Mouse (Mus musculus) forebrain, embryonic 10.5 days (tissue): ENCODE results near the gene Habp4. TPM values are rescaled to one million over a fixed set of nuclear protein-coding genes. Genes with fewer than 3 reads are reported as not detected.

Source experiments
- DNase-seq: peaks from one replicate; pipeline ENCODE4 v3.0.0-alpha.2; 2017; ENCODE audit warnings: low spot score; ENCODE audit errors: extremely low spot score
- H3K27ac ChIP-seq: fragments of 300-500 bp; sonication (generic); 2 replicates; pipeline ENCODE4 v1.5.1; 2016; ENCODE audit warnings: mild to moderate bottlenecking
- H3K27me3 ChIP-seq: fragments of 300-500 bp; sonication (generic); 2 replicates; pipeline ENCODE4 v1.6.1; 2016; ENCODE audit warnings: mild to moderate bottlenecking; ENCODE audit not compliant: poor library complexity, severe bottlenecking
- H3K36me3 ChIP-seq: fragments of 300-500 bp; sonication (generic); replicated peaks from 2 replicates; pipeline ENCODE4 v1.6.1; 2016; ENCODE audit warnings: mild to moderate bottlenecking, moderate library complexity
- H3K4me1 ChIP-seq: fragments of 300-500 bp; sonication (generic); 2 replicates; pipeline ENCODE4 v1.6.1; 2016
- H3K4me3 ChIP-seq: fragments of 300-500 bp; sonication (generic); 2 replicates; pipeline ENCODE4 v1.5.1; 2016; ENCODE audit warnings: mild to moderate bottlenecking, moderate library complexity
- H3K9me3 ChIP-seq: fragments of 300-500 bp; sonication (generic); 2 replicates; pipeline ENCODE4 v1.6.1; 2016; ENCODE audit warnings: mild to moderate bottlenecking, moderate library complexity
- WGBS: fragments of 180-500 bp; shearing (Covaris S2); methylation state at CpG from one replicate; pipeline ENCODE4 v1.1.7; 2016; 5-methylcytosine and 5-hydroxymethylcytosine counted together
- polyA plus RNA-seq: library from polyadenylated mRNA; unstranded; fragments of >200 nt; fragmentation: Nextera tagmentation; extraction: Ambion mirVana; gene quantifications from 2 replicates; pipeline ENCODE4 v1.2.1, GENCODE M21; 2016

Gene Habp4
- 13.7 and 16.3 TPM in 2 replicates for polyA plus RNA-seq

DNA sequence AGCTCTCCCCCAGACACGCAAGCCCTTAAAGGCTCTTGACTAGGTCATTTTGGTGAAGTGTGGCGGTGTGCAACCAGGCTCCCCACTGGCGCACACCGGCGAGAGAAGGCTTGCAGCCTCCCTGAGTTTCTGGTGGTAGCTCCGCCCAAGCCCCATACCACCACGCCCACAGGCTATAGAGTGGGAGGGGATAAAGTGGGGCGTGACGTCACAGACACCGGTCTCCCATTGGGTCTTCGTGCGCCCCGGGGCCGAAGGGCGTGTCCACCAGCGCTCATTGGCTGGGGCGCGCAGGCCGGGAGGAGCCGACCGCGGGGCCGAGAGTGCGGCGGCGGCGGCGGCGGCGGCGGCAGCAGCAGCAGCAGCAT, at the start of gene Habp4:
Habp4 (plus strand) TSS at position 277 of the 368 bp plus-strand sequence.
- DNase-seq: peak; percentile 96
- peak within 1 kb of the TSS; percentile 87 for H3K27ac ChIP-seq
- no peaks in the 10 kb centered on the region for H3K9me3 ChIP-seq
- WGBS: under 1% methylated on average over 29 of the region's 31 CpGs
- H3K4me1 ChIP-seq: peaks cover 23% of the 10 kb centered on the region
- no peaks in the 10 kb centered on the region for H3K36me3 ChIP-seq
- peak within 1 kb of the TSS; percentile 84 for H3K4me3 ChIP-seq
- H3K27me3 ChIP-seq: peaks cover 39% of the 10 kb centered on the region

DNA sequence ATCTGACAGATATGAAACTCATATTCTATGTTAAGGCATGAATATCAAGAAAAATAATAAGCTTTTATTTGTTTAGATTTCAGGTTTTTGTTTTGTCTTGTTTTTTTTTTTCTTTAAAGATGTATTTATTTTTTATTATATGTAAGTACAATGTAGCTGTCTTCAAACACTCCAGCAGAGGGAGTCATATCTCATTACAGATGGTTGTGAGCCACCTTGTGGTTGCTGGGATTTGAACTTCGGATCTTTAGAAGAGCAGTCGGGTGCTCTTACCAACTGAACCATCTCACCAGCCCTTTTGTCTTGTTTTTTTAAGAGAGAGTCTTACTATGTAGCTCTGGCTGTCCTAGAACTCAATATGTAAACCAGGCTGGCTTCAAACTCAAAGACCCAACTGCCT, 44.2 kb upstream of the Habp4 start:
- DNase-seq: no peak
- 59% methylated on average over 2 of the region's 2 CpGs for WGBS
- Histone ChIP-seq H3K4me3 (no peak overlapping the region), H3K36me3 (no peaks in the 10 kb centered on the region), H3K27ac (no peak overlapping the region), H3K4me1 (no peaks in the 10 kb centered on the region), H3K27me3 (no peaks in the 10 kb centered on the region), H3K9me3 (no peaks in the 10 kb centered on the region)

DNA sequence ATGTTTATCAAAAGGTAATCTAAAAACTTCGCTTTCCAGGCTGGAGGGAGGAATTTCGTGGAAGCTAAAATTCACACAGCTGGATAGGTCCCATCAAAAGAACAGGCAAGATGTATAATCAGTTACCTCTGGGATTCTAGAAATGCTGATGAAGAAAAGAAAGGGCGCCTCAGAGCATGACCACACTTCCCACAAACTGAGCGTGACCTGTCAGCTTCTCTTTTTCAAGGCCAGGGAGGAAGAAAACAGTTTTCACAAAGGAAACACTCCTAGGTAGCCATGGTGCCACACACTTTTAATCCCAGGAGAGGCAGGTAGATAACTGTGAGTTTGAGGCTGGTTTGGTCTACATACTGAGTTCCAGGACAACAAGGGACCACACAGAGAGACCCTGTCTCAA, 40.9 kb upstream of the Habp4 start:
- Histone ChIP-seq H3K36me3 (no peaks in the 10 kb centered on the region), H3K27me3 (no peaks in the 10 kb centered on the region), H3K4me3 (no peak overlapping the region), H3K27ac (no peak overlapping the region), H3K9me3 (peaks cover 4% of the 10 kb centered on the region; the same call in 1 of the 2 replicates), H3K4me1 (peaks cover 3% of the 10 kb centered on the region; the same call in 1 of the 2 replicates)
- WGBS: 74% methylated on average over 4 of the region's 4 CpGs
- no peak for DNase-seq

DNA sequence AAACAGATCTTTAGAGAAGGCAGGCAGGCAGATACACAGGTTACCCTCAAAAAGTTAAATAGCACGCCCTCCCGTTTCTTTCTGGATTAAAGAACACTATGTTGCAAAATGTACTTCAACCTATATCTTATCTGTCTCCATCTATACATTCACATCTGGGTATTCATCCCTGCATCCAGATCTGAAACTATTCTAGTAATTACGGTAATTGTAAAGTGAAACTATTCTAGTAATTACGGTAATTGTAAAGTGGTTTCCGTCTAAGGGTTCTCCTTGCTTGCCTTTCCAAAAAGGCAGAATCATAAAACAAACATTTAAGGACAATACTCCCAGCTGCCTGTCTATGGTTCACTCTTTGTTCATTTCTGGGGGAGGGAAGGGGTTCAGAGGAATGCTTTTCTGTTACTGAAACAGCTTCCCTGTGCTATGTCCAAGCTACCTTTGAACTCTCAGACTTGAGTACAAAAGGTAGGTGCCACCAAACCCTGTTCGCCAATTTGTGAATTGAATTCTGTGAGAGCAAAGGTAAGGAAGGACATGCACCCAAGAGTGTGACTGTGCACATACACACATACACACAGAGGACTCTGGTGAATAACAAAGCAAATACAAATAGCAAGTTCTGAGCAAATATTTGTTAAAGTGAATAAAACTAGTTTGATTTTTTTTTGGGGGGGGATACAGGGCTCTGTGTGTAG, 38.0 kb upstream of the Habp4 start:
- no peak for DNase-seq
- H3K4me3 ChIP-seq: no peak overlapping the region
- peaks cover 4% of the 10 kb centered on the region; the same call in 1 of the 2 replicates for H3K9me3 ChIP-seq
- H3K27ac ChIP-seq: no peak overlapping the region
- no peaks in the 10 kb centered on the region for H3K27me3 ChIP-seq
- H3K4me1 ChIP-seq: peaks cover 15% of the 10 kb centered on the region
- 28% methylated on average over 6 of the region's 6 CpGs for WGBS
- H3K36me3 ChIP-seq: no peaks in the 10 kb centered on the region

DNA sequence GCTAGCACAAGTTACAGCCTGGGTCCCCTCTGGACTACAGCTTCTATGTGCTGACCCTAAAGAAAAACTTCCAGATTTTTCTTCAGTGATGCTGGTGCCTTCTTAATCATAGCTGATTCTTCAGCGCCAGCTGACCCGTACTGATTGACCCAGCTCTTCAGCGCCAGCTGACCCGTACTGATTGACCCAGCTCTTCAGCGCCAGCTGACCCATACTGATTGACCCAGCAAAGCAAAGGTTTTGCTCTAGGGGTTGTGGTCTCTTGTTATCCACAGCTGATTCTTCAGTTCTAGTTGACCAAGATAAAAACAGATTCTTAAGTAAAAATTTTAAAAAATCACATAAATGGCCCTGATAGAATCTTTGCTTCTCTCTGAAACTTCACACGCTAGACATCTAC, 36.7 kb upstream of the Habp4 start:
- peaks cover 25% of the 10 kb centered on the region for H3K4me1 ChIP-seq
- 87% methylated on average over 6 of the region's 6 CpGs for WGBS
- no peak overlapping the region for H3K27ac ChIP-seq
- no peaks in the 10 kb centered on the region for H3K36me3 ChIP-seq
- peaks cover 4% of the 10 kb centered on the region; the same call in 1 of the 2 replicates for H3K9me3 ChIP-seq
- DNase-seq: no peak
- no peaks in the 10 kb centered on the region for H3K27me3 ChIP-seq
- H3K4me3 ChIP-seq: no peak overlapping the region

- no peak for DNase-seq
- Histone ChIP-seq H3K27ac (no peak overlapping the region), H3K4me3 (no peak overlapping the region), H3K27me3 (no peaks in the 10 kb centered on the region), H3K36me3 (peaks cover 9% of the 10 kb centered on the region), H3K9me3 (peaks cover 4% of the 10 kb centered on the region; the same call in 1 of the 2 replicates), H3K4me1 (peaks cover 25% of the 10 kb centered on the region)
- WGBS: 63% methylated on average over 4 of the region's 4 CpGs
Measured at GRCm38 (mm10) chr13:64126316-64126715, 35.3 kb upstream of the Habp4 start.

GRCm38 (mm10) chr13:64128858-64129615, 32.6 kb upstream of the Habp4 start, which contains the start of gene Slc35d2:
Slc35d2 (minus strand) TSS chr13:64129368.
- Histone ChIP-seq H3K4me1 (peaks cover 25% of the 10 kb centered on the region), H3K27ac (peak within 1 kb of the TSS; percentile 81), H3K36me3 (peaks cover 34% of the 10 kb centered on the region), H3K9me3 (no peaks in the 10 kb centered on the region), H3K27me3 (no peaks in the 10 kb centered on the region), H3K4me3 (peak within 1 kb of the TSS; percentile 61)
- WGBS: 9% methylated on average over 44 of the region's 44 CpGs
- DNase-seq: no peak

GRCm38 (mm10) chr13:64129616-64130375, 31.8 kb upstream of the Habp4 start:
- peak; percentile 21 for DNase-seq
- H3K4me1 ChIP-seq: peaks cover 25% of the 10 kb centered on the region
- no peaks in the 10 kb centered on the region for H3K9me3 ChIP-seq
- 42% methylated on average over 15 of the region's 15 CpGs for WGBS
- no peaks in the 10 kb centered on the region for H3K27me3 ChIP-seq
- H3K4me3 ChIP-seq: peak overlapping the region; percentile 61
- H3K27ac ChIP-seq: peak overlapping the region; percentile 81
- H3K36me3 ChIP-seq: peaks cover 42% of the 10 kb centered on the region

DNA sequence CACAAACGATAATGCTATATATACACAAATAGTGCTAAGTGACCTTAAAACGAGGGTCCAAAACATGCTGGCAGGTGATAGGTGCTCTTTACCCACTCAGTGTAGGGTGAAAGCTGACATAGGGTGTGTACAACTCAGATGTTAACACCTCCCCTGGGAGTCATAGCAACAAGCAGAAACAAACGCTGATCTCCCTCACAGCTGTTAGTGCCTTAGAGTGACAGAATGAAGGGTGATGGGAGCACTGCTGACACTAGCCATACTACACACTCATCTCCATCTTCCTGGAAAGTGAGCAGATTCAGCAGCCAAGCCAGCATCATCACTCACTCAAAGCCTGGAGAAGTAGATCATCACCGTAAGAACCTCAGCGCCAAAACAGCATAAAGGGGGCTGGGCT, 11.5 kb upstream of the Habp4 start:
- Histone ChIP-seq H3K27me3 (no peaks in the 10 kb centered on the region), H3K36me3 (peaks cover 13% of the 10 kb centered on the region), H3K4me1 (peaks cover 48% of the 10 kb centered on the region), H3K4me3 (peak overlapping the region; percentile 97), H3K9me3 (no peaks in the 10 kb centered on the region), H3K27ac (no peak overlapping the region)
- DNase-seq: no peak
- WGBS: 80% methylated on average over 5 of the region's 5 CpGs

DNA sequence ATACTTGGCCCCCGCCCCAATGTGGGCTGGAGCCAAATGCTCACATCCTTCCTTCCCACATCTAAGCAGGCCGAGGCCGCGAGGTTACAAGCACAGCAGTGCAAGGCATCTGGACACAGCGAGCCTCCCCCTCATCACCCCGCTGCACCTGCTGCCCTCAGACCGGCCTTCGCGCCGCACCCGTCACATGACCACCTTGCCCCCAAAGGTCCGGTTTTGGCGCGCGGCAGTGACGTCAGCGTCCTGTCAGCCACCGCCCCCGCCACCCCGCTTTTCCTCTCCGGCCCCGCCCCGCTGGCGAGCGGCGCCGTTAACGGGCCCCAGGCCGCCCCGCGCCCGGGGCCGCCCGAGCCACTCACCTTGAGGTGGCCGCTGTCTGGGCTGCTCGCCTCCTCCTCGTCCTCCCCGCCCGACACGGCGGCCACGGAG, 9.4 kb upstream of the Habp4 start:
- Histone ChIP-seq H3K4me1 (peaks cover 55% of the 10 kb centered on the region), H3K4me3 (peak overlapping the region; percentile 97), H3K27me3 (peaks cover 6% of the 10 kb centered on the region), H3K9me3 (no peaks in the 10 kb centered on the region), H3K27ac (peak overlapping the region; percentile 98), H3K36me3 (peaks cover 7% of the 10 kb centered on the region; the same call in 1 of the 2 replicates)
- under 1% methylated on average over 42 of the region's 42 CpGs for WGBS
- DNase-seq: peak; percentile 86

DNA sequence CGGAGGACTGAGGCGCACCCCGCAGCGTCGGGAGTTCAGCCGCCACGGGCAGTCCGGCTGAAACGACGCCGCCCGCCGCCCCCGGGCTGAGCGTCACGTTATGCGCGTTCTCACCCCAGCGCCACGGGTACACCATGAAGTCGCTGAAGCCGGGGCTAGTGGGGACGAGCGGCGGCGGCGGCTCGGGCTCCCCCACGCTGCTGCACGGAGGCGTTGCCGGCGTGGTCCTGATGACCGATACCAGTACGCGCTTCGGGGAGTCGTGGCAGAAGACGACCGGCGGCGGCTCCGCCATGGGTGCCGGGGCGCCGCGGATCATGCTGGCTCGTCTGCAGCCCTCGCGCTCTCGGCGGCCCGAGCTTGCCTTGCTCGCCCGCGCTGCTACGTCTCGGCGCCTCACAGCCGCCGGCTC, 8.9 kb upstream of the Habp4 start:
- WGBS: under 1% methylated on average over 61 of the region's 61 CpGs
- H3K27ac ChIP-seq: peak overlapping the region; percentile 98
- H3K36me3 ChIP-seq: peaks cover 7% of the 10 kb centered on the region; the same call in 1 of the 2 replicates
- peak overlapping the region; percentile 97 for H3K4me3 ChIP-seq
- H3K4me1 ChIP-seq: peaks cover 55% of the 10 kb centered on the region
- no peaks in the 10 kb centered on the region for H3K9me3 ChIP-seq
- DNase-seq: peak; percentile 51
- peaks cover 6% of the 10 kb centered on the region for H3K27me3 ChIP-seq

DNA sequence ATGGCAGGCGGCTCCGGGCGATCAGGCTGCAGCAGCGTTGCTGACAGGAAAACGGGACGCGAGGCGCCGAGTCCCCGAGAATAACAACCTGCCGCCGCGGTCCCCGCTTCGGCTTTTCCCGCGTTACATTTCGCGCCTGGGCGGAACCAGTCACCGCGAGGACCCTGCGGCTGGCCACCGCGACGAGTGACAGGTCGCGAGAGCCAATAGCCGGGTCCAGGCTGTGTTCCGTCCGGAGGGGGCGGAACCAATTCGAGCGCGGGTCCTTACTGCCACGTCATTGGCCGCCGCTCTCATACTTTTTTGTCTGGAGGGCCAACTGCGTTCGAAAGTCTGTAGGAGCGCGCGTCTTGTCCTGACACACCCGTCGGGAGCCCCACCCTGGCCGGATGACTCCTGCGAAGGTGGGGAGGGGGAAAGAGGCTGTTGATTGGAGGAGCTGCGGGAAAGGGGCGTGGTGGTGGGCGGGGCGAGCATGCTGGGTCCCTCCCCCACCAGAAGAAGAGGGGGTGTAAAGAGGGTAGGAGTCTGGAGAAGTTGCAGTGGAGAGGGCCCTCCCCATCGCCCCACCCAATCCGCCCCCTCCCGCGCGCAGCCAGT, 8.4 kb upstream of the Habp4 start, which contains the start of gene Zfp367:
Zfp367 (minus strand) TSS at position 120 of the 600 bp plus-strand sequence.
- peaks cover 55% of the 10 kb centered on the region for H3K4me1 ChIP-seq
- H3K4me3 ChIP-seq: peak within 1 kb of the TSS; percentile 97
- peak within 1 kb of the TSS; percentile 98 for H3K27ac ChIP-seq
- peaks cover 6% of the 10 kb centered on the region for H3K27me3 ChIP-seq
- peak; percentile 99 for DNase-seq
- WGBS: under 1% methylated on average over 54 of the region's 56 CpGs
- H3K9me3 ChIP-seq: no peaks in the 10 kb centered on the region
- peaks cover 7% of the 10 kb centered on the region; the same call in 1 of the 2 replicates for H3K36me3 ChIP-seq
